Mouse (Mus musculus) limb, embryonic 11.5 days (tissue): ENCODE data around the gene Fam84b. TPM values are rescaled to one million over a fixed set of nuclear protein-coding genes. Genes with fewer than 3 reads are reported as not detected.

Source experiments
- ATAC-seq: fragments of 200-750 bp; cut with Nextera tagmentation; 2 replicates; pipeline ENCODE4 v1.8.0; 2017; ENCODE audit warnings: low read depth; ENCODE audit not compliant: insufficient number of reproducible peaks, low FRiP score, low TSS enrichment
- DNase-seq: peaks from one replicate; pipeline ENCODE4 v3.0.0-alpha.2; 2015; ENCODE audit warnings: low spot score
- H3K27ac ChIP-seq: fragments of 300-500 bp; sonication (generic); replicated peaks from 2 replicates; pipeline ENCODE4 v1.5.1; 2014; ENCODE audit warnings: low read depth, mild to moderate bottlenecking, low read length
- H3K27me3 ChIP-seq: fragments of 300-500 bp; sonication (generic); 2 replicates; pipeline ENCODE4 v1.6.1; 2014; ENCODE audit warnings: mild to moderate bottlenecking, low read length, mixed read lengths; ENCODE audit not compliant: control insufficient read depth, insufficient read depth
- H3K36me3 ChIP-seq: fragments of 300-500 bp; sonication (generic); 2 replicates; pipeline ENCODE4 v1.6.1; 2014; ENCODE audit warnings: mild to moderate bottlenecking, low read length, moderate library complexity, mixed read lengths; ENCODE audit not compliant: control insufficient read depth, insufficient read depth
- H3K4me1 ChIP-seq: fragments of 300-500 bp; sonication (generic); 2 replicates; pipeline ENCODE4 v1.6.1; 2014; ENCODE audit warnings: low read length, mixed read lengths; ENCODE audit not compliant: control insufficient read depth, insufficient read depth
- H3K4me2 ChIP-seq: fragments of 300-500 bp; sonication (generic); 2 replicates; pipeline ENCODE4 v1.6.1; 2014; ENCODE audit warnings: low read depth, mild to moderate bottlenecking, moderate library complexity; ENCODE audit not compliant: severe bottlenecking
- H3K4me3 ChIP-seq: fragments of 300-500 bp; sonication (generic); 2 replicates; pipeline ENCODE4 v1.5.1; 2014; ENCODE audit warnings: low read depth, low read length
- H3K9ac ChIP-seq: fragments of 300-500 bp; sonication (generic); 2 replicates; pipeline ENCODE4 v1.6.1; 2014; ENCODE audit warnings: mild to moderate bottlenecking, low read length
- H3K9me3 ChIP-seq: fragments of 300-500 bp; sonication (generic); 2 replicates; pipeline ENCODE4 v1.6.1; 2016; ENCODE audit warnings: low read length; ENCODE audit not compliant: control insufficient read depth
- WGBS: fragments of 180-500 bp; shearing (Covaris S2); extraction: QIAGEN DNeasy Blood & Tissue Kit; methylation state at CpG from one replicate; pipeline ENCODE4 v1.1.7; 2014; 5-methylcytosine and 5-hydroxymethylcytosine counted together
- polyA plus RNA-seq: library from polyadenylated mRNA; unstranded; fragments of >200 nt; fragmentation: Nextera tagmentation; extraction: Ambion mirVana; gene quantifications from 2 replicates; pipeline ENCODE4 v1.2.1, GENCODE M21; 2014

The Fam84b gene
- polyA plus RNA-seq = 7.0 and 7.1 TPM in 2 replicates

GRCm38 (mm10) chr15:60853231-60853999 is at the start of gene Fam84b:
Fam84b (minus strand) TSS chr15:60853778.
- no peaks in the 10 kb centered on the region for H3K9me3 ChIP-seq
- peak within 1 kb of the TSS; percentile 16; the same call in 1 of the 2 replicates for H3K4me2 ChIP-seq
- no peak within 1 kb of the TSS for H3K9ac ChIP-seq
- 18% methylated on average over 17 of the region's 17 CpGs for WGBS
- H3K27me3 ChIP-seq = no peaks in the 10 kb centered on the region
- peaks cover 5% of the 10 kb centered on the region; the same call in 1 of the 2 replicates for H3K4me1 ChIP-seq
- H3K27ac ChIP-seq = peak within 1 kb of the TSS; percentile 59
- no peaks in the 10 kb centered on the region for H3K36me3 ChIP-seq
- peak; percentile 61 for DNase-seq
- ATAC-seq = peak; percentile 76
- no peak within 1 kb of the TSS for H3K4me3 ChIP-seq

DNA sequence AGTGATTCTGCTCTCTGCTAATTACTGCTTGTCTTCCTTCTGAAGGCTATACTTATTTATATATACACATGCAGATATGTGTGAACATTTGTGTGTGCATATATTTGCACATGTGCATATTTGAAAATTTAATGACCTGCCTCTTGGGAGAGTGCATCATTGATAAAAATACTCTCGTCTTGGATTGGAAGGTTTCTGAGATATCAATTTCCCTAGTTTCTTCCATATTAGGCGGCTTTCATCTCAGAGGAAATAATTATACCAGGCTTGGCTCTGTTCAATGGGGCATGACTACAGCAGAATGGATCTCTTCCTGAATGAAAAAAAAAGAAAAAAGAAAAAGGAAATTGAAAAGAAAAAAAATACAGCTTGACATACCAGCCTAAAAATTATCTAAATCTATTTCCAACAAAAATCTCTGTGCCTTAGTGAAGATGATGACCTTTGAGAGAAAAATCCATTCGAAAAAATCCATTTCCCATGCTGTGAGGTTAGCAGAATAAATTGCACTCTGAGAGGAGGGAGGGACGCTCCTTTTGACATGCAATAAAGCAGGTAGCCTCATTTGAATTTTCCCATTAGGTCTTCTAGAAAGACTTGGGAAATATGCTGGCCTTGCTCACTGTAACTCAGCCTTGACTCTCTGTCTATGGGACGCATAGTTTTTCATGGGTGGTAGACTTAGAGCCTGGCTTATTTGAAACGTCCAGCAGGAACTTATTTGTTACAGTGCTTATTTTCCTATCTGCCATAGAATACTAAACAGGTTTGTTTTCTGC is 44.8 kb upstream of the Fam84b start:
- Histone ChIP-seq H3K4me2 (no peak overlapping the region), H3K4me1 (no peaks in the 10 kb centered on the region), H3K4me3 (no peak overlapping the region), H3K27me3 (no peaks in the 10 kb centered on the region), H3K9ac (no peak overlapping the region), H3K27ac (no peak overlapping the region), H3K9me3 (no peaks in the 10 kb centered on the region), H3K36me3 (no peaks in the 10 kb centered on the region)
- ATAC-seq (no peak), DNase-seq (no peak)
- 80% methylated on average over 6 of the region's 6 CpGs for WGBS

DNA sequence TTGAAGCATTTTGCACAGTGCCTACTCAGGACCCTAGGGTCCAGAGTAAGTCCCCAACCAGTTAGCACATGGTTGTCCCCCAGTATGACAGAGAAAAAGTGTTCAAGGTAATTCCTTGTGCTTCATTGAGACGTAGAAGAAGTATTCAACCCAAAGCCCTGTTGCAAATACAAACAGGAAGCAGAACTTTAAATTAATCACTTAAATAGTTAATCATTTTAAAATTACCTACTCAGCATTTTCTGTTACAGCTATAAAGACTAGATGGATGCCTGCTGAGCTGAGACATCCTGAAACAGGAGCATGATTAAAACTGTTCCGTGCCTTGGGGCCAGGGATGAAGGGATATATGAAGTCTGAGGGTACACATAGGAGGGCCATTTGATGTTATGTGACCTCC is 42.5 kb upstream of the Fam84b start:
- Histone ChIP-seq H3K36me3 (no peaks in the 10 kb centered on the region), H3K4me1 (no peaks in the 10 kb centered on the region), H3K9me3 (no peaks in the 10 kb centered on the region), H3K4me2 (no peak overlapping the region), H3K4me3 (no peak overlapping the region), H3K27ac (no peak overlapping the region), H3K9ac (no peak overlapping the region), H3K27me3 (no peaks in the 10 kb centered on the region)
- ATAC-seq (no peak), DNase-seq (no peak)
- WGBS = 88% methylated on average over 2 of the region's 2 CpGs

- Histone ChIP-seq H3K4me3 (no peak overlapping the region), H3K9me3 (no peaks in the 10 kb centered on the region), H3K4me1 (no peaks in the 10 kb centered on the region), H3K27ac (no peak overlapping the region), H3K27me3 (no peaks in the 10 kb centered on the region), H3K4me2 (no peak overlapping the region), H3K9ac (no peak overlapping the region), H3K36me3 (no peaks in the 10 kb centered on the region)
- ATAC-seq (no peak), DNase-seq (no peak)
- 87% methylated on average over 3 of the region's 3 CpGs for WGBS
Measured at GRCm38 (mm10) chr15:60892976-60893463, 39.4 kb upstream of the Fam84b start.

- ATAC-seq (no peak), DNase-seq (no peak)
- no peak overlapping the region for H3K9ac ChIP-seq
- 90% methylated on average over 2 of the region's 2 CpGs for WGBS
- H3K4me2 ChIP-seq = no peak overlapping the region
- H3K36me3 ChIP-seq = no peaks in the 10 kb centered on the region
- H3K4me3 ChIP-seq = no peak overlapping the region
- no peaks in the 10 kb centered on the region for H3K4me1 ChIP-seq
- H3K27me3 ChIP-seq = no peaks in the 10 kb centered on the region
- H3K9me3 ChIP-seq = no peaks in the 10 kb centered on the region
- no peak overlapping the region for H3K27ac ChIP-seq
Measured at GRCm38 (mm10) chr15:60888724-60889123, 35.1 kb upstream of the Fam84b start.

GRCm38 (mm10) chr15:60875721-60876120 is 22.1 kb upstream of the Fam84b start:
- no peak overlapping the region for H3K4me3 ChIP-seq
- H3K4me1 ChIP-seq = no peaks in the 10 kb centered on the region
- H3K27ac ChIP-seq = no peak overlapping the region
- no peak for DNase-seq
- H3K27me3 ChIP-seq = no peaks in the 10 kb centered on the region
- no peaks in the 10 kb centered on the region for H3K9me3 ChIP-seq
- no peak overlapping the region for H3K9ac ChIP-seq
- ATAC-seq = no peak
- 83% methylated on average over 6 of the region's 6 CpGs for WGBS
- no peak overlapping the region for H3K4me2 ChIP-seq
- no peaks in the 10 kb centered on the region for H3K36me3 ChIP-seq

DNA sequence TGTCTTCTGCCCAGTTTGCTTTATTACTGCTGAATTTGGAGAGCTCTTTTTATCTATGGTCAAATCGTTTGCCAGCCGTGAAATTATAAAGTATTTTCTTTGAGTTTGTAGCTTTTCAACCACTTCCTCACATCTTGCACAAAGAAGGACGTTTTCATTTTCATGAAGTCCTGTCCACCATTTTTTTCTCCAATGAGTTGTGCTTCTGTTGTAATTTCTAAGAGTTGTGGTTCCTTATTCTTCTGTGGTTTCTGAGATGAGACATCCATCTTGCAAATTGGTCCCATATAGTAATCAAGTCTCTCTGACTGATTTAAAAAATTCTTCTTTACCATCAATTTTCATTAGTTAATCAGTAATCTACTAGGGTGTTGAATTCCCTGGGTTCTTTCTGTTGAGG is 8.8 kb upstream of the Fam84b start:
- DNase-seq = no peak
- H3K27ac ChIP-seq = no peak overlapping the region
- no peak overlapping the region for H3K4me3 ChIP-seq
- H3K9me3 ChIP-seq = no peaks in the 10 kb centered on the region
- no peak overlapping the region for H3K9ac ChIP-seq
- H3K4me2 ChIP-seq = no peak overlapping the region
- H3K4me1 ChIP-seq = no peaks in the 10 kb centered on the region
- WGBS = 90% methylated on average over 3 of the region's 3 CpGs
- H3K36me3 ChIP-seq = no peaks in the 10 kb centered on the region
- H3K27me3 ChIP-seq = no peaks in the 10 kb centered on the region
- ATAC-seq = no peak

DNA sequence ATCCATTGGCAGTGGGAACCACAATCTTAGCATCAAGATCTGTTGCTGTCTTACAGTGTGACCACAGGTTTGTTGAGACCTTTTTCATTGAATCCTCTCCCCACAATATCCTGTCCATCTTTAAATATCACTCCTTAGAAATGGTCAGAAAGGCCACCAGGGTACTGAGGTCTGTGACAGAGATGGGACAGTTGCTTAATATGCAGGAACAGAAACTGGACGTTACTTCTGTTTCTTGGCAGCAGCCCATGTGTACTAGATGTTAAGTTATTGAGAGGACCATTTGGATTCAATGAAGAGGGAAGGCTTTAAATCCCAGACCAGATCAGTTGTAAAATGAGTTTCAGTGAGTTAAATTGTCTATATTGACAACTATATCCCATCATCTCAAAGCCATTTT is 1.5 kb upstream of the Fam84b start:
- no peak overlapping the region for H3K4me2 ChIP-seq
- H3K4me1 ChIP-seq = peaks cover 5% of the 10 kb centered on the region; the same call in 1 of the 2 replicates
- 86% methylated on average over 1 of the region's 1 CpGs for WGBS
- H3K9me3 ChIP-seq = no peaks in the 10 kb centered on the region
- ATAC-seq = no peak
- no peaks in the 10 kb centered on the region for H3K27me3 ChIP-seq
- no peak overlapping the region for H3K9ac ChIP-seq
- H3K4me3 ChIP-seq = no peak overlapping the region
- H3K36me3 ChIP-seq = no peaks in the 10 kb centered on the region
- no peak for DNase-seq
- no peak overlapping the region for H3K27ac ChIP-seq
